Mouse (Mus musculus) brain, embryonic 14.5 days (tissue): ENCODE measurements around the gene Dapp1.

Source experiments
- CTCF ChIP-seq: fragments of 200-500 bp; IDR thresholded peaks from 2 replicates; pipeline ENCODE4 v1.5.1; 2012; ENCODE audit warnings: inconsistent platforms, mild to moderate bottlenecking, moderate library complexity, borderline replicate concordance; ENCODE audit not compliant: insufficient read depth, insufficient read length; ENCODE audit errors: extremely low read depth
- POLR2A ChIP-seq: fragments of 200-500 bp; IDR thresholded peaks from 2 replicates; pipeline ENCODE4 v1.6.1; 2012; ENCODE audit warnings: mild to moderate bottlenecking, inconsistent platforms, borderline replicate concordance; ENCODE audit not compliant: poor library complexity, insufficient read depth, insufficient read length, severe bottlenecking; ENCODE audit errors: extremely low read depth

DNA sequence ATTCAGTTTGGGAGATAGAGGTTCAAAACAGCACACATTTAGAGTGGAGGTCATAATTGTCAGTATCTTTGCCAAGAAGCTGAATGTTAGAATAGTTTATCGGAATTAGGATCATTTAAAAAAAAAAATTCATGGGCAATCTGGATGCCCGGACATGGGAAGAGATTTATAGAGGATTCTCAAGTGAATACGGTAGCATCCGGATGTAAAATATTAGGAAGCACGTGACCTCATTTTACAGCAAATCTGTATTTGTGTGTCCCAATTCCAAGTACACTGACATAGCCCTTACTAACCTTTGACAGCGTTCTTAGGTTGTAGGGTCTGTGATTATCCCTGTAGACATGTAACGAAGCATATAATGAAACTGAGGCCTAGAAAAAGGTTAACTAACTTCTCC, 61.9 kb downstream of the Dapp1 start:
- no peak for TF ChIP-seq POLR2A
- TF ChIP-seq CTCF = no peak
